Mouse (Mus musculus) olfactory bulb, adult 2 months (tissue): Measurements from ENCODE around the gene Hmgcs2. TPM values are rescaled to one million over a fixed set of nuclear protein-coding genes. Genes with fewer than 3 reads are reported as not detected.
A peak's percentile ranks its signal among the peaks of the same experiment; 100 is the strongest.

Experiments
- H3K27ac ChIP-seq: fragments of 200-500 bp; 2 replicates; pipeline ENCODE4 v1.5.1; 2012; ENCODE audit warnings: low read depth, low read length; ENCODE audit not compliant: insufficient read depth
- H3K4me1 ChIP-seq: fragments of 200-500 bp; 2 replicates; pipeline ENCODE4 v1.6.1; 2012; ENCODE audit warnings: low read length; ENCODE audit not compliant: control insufficient read depth, insufficient read depth
- H3K4me3 ChIP-seq: fragments of 200-500 bp; 2 replicates; pipeline ENCODE4 v1.5.1; 2012; ENCODE audit warnings: mild to moderate bottlenecking, low read depth, low read length, moderate library complexity; ENCODE audit not compliant: insufficient read depth
- CTCF ChIP-seq: fragments of 200-500 bp; IDR thresholded peaks from 2 replicates; pipeline ENCODE4 v1.5.1; 2012; ENCODE audit warnings: low read depth, mild to moderate bottlenecking, low read length, moderate library complexity; ENCODE audit not compliant: insufficient read depth
- POLR2A ChIP-seq: fragments of 200-500 bp; IDR thresholded peaks from 2 replicates; pipeline ENCODE4 v1.6.1; 2012; ENCODE audit warnings: mild to moderate bottlenecking, low read depth, low read length, moderate library complexity; ENCODE audit not compliant: insufficient read depth
- WGBS: fragments of 180-500 bp; shearing (Covaris S2); methylation state at CpG from one replicate; pipeline ENCODE4 v1.1.7; 2018; 5-methylcytosine and 5-hydroxymethylcytosine counted together
- polyA plus RNA-seq: library from polyadenylated mRNA; stranded (reverse); fragments of >200 nt; gene quantifications from 2 replicates; pipeline ENCODE4 v1.2.4, GENCODE M21; 2012; ENCODE audit warnings: low replicate concordance; ENCODE audit not compliant: missing spikeins, insufficient read depth, insufficient read length

The Hmgcs2 gene
- polyA plus RNA-seq, 1 experiment: not detected

DNA sequence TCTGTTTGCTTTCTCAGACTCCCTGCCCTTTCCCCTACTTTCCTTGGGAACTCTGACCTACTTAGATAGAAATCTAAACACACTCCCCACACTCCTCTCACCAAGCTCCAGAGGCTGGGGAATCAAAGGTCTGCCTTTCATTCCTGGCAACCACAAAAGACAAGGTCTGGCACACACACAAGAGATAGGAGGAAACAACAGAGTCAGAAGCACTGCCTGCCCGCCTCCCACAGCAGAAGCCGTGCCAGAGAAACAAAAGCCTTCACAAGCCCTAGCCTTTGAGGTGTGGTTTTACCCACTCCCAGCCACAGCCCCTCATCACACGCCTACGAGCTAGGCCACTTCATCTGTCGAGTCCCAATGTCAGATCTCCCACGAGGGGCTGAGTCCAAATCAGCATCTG, 13.0 kb upstream of the Hmgcs2 start:
- WGBS: 14% methylated on average over 6 of the region's 6 CpGs
- H3K4me1 ChIP-seq: peaks cover 6% of the 10 kb centered on the region
- H3K4me3 ChIP-seq: no peak overlapping the region
- peak overlapping the region; percentile 45 for H3K27ac ChIP-seq
- TF ChIP-seq POLR2A: no peak
- no peak for TF ChIP-seq CTCF

DNA sequence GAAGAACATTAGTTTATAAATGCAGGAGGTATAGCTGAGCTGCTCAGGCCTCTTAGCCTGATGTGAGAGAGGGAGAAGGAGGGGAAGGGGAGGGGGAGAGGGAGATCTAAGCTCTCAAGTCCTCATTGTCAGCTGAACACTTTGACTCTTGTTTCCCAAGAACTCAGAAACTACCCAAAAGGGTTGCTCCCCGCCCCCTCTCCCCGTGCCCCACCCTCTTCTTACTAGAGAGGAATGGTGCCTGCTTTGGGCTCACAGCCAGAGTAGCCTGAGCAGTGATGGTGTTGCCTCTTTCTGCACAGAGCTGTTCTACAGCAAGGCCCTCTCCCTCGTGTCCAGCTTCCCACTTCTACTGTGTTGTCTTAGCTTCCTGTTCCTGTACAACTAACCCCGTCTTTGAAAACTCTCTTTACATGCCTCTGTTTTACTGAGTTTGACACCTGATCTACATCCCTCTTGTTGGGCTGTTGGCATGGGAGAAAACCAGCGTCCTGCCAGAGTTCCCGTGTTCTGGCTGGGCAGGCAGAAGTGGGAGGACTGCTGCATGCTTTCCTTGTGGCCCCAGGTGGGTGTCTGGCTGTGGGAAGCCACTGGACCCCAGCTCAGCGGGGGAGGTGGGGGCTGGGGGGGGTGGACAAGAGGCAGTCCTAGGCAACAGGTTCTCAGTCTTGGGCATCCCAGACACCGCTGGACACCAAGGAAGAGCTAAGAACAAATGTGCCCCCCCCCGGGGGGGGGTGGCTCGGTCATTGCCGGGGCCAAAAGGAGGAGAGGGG, 6.4 kb upstream of the Hmgcs2 start:
- H3K4me1 ChIP-seq: no peaks in the 10 kb centered on the region
- H3K27ac ChIP-seq: no peak overlapping the region
- TF ChIP-seq CTCF (no peak), POLR2A (no peak)
- H3K4me3 ChIP-seq: no peak overlapping the region
- WGBS: 54% methylated on average over 11 of the region's 11 CpGs

DNA sequence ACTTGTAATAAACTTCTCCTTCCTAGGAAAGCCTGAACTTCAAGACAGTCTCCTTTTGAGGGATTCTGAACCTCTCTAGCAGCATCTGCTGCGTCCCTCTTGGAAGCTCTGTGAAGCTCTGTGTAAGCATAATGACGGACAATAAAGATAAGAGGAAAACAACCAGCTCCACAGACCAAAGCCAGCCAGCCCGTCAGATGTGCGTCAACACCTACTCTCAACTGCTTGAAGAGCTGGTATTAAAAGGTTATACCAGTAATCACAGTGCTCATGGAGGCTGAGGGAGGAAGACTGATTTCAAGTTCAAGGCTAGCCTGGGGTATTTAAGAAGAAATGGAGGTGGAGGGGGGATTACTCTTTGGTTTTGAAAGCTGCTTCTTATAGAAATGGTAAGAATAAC, 553 bp upstream of the Hmgcs2 start:
- H3K27ac ChIP-seq: no peak overlapping the region
- no peak overlapping the region for H3K4me3 ChIP-seq
- TF ChIP-seq CTCF (no peak), POLR2A (no peak)
- H3K4me1 ChIP-seq: 0 out of 2 replicates have a peak, but pooled peaks cover 3% of the 10 kb centered on the region
- WGBS: 66% methylated on average over 4 of the region's 4 CpGs

DNA sequence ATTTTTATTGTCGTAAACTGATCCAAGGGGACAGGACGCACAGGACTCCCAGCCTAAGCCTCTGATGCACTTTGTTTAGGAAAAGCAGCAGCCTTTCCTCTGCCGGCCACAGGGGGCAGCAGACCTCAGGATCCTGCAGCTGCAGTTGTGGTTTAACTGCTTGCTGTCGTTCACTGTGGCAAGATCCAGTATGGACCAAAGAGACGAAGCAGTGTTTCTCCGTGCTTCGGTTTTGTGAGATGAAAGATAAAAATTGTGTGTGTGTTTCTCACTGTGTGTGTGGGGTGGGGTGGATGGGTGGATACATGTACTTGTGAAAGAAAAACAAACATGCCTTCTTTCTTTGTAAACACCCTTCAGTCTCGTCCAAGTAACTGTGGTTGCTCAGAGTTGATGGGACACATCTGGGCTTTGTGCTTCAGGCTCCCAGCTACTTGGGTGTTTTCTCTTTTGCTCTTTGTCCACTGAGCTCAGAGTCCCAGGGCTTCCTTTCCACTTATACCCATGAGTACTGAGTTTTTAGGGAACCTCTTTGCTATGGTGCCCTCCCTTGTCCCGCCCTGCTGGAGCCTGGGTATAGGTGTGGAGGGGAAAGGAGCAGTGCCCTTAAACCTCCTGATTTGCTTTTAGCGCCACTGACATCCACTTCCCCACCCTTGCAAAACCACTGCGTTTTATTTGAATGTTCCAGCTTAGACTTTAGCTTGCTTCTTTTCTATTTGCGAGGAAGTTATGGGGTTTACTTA, 871 bp downstream of the Hmgcs2 start:
- Histone ChIP-seq H3K27ac (no peak overlapping the region), H3K4me3 (no peak overlapping the region), H3K4me1 (0 out of 2 replicates have a peak, but pooled peaks cover 3% of the 10 kb centered on the region)
- WGBS: 32% methylated on average over 12 of the region's 12 CpGs
- no peak for TF ChIP-seq POLR2A
- TF ChIP-seq CTCF: peak; percentile 68; the same call in 1 of the 2 replicates

DNA sequence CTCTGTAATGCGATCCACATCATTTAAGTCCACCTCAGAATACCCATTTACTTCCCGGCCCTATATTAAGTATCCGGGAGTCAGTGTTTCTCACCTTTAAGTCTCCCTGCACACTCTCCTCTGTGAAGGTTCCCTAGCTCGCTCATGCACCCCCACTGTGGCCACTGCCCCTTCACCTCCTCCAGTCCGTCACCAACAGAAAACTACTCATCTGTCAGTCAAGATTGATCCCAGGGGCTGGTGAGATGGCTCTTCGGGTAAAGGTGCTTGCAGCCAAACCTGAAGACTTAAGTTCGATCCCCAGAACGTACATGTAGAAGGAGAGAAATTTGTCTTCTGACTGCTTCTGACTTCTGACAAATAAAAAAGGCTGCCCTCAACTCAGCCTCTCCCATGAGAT, 2.2 kb downstream of the Hmgcs2 start:
- TF ChIP-seq POLR2A (no peak), CTCF (no peak)
- H3K4me3 ChIP-seq: no peak overlapping the region
- no peak overlapping the region for H3K27ac ChIP-seq
- H3K4me1 ChIP-seq: 0 out of 2 replicates have a peak, but pooled peaks cover 3% of the 10 kb centered on the region
- WGBS: 93% methylated on average over 8 of the region's 8 CpGs

DNA sequence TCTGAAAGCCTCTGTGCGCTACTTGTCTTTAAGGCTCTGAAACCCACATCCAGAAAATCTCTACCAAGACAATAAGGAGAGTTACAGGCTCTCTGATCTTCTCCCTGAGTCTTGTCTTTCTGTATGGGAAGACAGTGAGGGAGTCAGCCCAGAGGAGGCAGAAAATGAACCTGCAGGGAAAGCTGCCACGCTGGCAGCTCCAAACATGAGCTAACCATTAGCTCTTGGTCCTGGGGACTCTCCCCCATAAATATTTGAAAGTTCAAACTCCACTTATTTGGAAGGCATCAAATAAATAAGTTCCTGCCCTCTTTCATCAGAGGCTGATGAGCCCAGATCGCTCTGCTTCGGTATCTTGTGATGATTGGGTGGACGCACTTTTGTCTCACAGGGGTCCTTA, 3.0 kb downstream of the Hmgcs2 start:
- WGBS: 95% methylated on average over 5 of the region's 5 CpGs

DNA sequence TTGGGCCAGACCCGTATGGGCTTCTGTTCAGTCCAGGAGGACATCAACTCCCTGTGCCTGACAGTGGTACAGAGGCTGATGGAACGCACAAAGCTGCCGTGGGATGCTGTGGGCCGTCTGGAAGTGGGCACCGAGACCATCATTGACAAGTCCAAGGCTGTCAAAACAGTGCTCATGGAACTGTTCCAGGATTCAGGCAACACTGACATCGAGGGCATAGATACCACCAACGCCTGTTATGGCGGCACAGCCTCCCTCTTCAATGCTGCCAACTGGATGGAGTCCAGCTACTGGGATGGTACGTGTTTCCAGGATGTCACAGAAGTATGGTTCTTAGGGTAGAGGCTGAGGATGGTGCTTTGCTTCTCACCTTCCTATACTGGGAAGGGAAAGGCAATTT, 10.8 kb downstream of the Hmgcs2 start:
- 67% methylated on average over 9 of the region's 9 CpGs for WGBS
- no peak overlapping the region for H3K4me3 ChIP-seq
- H3K27ac ChIP-seq: no peak overlapping the region
- TF ChIP-seq CTCF (no peak), POLR2A (no peak)
- H3K4me1 ChIP-seq: no peaks in the 10 kb centered on the region

More for the DNA sequence above, 3.0 kb downstream of the Hmgcs2 start:
- H3K4me3 ChIP-seq: no peak overlapping the region
- no peak overlapping the region for H3K27ac ChIP-seq
- TF ChIP-seq CTCF (no peak), POLR2A (no peak)
- 0 out of 2 replicates have a peak, but pooled peaks cover 3% of the 10 kb centered on the region for H3K4me1 ChIP-seq

DNA sequence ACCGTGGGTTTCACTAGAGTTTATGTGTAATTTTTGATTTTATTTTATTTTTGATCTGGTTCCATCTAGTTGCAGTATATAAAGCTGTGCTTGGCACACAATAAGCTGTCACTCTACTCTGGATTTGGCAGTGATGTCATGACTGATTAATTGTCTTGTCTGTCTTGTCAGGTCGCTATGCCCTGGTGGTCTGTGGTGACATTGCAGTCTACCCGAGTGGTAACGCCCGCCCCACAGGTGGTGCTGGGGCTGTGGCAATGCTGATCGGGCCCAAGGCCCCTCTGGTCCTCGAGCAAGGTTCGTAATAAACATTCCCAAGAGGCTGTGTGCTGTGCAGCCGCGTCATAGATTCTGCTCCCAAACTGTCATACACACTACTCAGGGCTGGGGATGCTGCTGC, 15.7 kb downstream of the Hmgcs2 start:
- TF ChIP-seq POLR2A (no peak), CTCF (no peak)
- Histone ChIP-seq H3K27ac (no peak overlapping the region), H3K4me3 (no peak overlapping the region), H3K4me1 (no peaks in the 10 kb centered on the region)
- WGBS: 76% methylated on average over 10 of the region's 10 CpGs

DNA sequence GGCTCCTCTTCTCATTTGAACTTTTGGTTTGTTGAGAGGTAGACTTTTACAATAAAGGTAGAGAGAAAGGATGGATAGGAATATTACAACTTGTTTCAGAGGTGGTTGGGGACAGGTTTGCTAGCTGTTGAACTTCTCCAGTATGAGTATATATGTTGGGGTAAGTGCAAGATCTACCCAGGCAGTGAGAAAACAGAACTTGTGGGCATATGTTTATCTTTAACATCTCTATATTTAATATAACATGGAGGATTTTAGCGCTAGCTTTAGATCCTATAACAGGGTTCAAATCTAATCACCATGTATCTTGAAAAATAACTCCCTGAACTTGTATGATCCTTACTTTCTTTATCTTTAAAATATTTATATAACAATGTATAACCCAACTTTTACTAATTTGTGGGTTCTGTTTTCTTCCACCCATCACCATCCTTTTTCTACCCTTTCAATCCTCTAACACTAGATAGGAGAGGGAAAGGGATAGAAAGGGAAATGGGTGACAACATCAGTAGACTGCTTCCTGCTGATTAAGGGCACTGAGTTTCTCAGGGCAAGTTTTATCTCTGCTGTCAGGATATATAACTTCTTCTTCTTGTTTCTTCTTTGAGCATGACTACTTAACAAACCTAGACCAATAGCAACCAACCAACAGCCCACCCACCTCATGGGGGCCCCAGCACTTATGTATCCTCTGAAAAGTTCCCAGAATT, 19.3 kb downstream of the Hmgcs2 start:
- H3K4me3 ChIP-seq: no peak overlapping the region
- 91% methylated on average over 1 of the region's 1 CpGs for WGBS
- no peak for TF ChIP-seq CTCF
- no peak for TF ChIP-seq POLR2A

More for the DNA sequence above, 19.3 kb downstream of the Hmgcs2 start:
- Histone ChIP-seq H3K27ac (no peak overlapping the region), H3K4me1 (no peaks in the 10 kb centered on the region)
